Mouse (Mus musculus) lung, postnatal 14 days (tissue): Measurements from ENCODE around the gene Zeb2.

ENCODE experiments used
- DNase-seq: peaks from one replicate; pipeline ENCODE4 v3.0.0; 2021

The Zeb2 gene

DNA sequence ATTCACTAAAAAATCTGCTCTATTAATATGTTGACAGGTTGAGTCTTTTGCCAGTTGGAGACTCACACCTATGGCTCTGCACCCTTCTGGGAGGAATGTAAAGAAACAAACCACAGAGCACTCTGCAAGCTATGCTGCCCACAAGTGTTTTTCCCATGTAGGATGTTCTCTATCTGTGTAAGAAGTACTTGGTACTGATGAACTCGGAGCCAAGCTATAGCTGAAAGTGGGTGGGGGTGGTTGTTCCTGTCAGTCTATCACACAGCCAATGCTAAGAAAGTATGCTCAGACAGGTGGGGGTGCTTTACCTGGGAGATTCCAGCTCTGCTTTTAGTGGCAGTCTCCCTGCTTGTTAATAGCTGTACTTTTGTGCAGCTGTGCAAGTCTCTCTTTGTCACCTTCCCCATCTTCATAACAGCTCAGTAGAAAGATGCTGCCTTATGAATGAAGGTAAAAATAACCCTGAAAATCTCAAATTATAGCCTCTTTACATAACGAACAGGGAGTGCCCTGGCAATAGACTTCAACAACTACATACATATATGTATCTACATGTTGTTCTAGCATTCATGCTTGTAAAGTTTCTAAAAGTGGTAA is 22.7 kb downstream of the Zeb2 start:
- DNase-seq, result no peak

DNA sequence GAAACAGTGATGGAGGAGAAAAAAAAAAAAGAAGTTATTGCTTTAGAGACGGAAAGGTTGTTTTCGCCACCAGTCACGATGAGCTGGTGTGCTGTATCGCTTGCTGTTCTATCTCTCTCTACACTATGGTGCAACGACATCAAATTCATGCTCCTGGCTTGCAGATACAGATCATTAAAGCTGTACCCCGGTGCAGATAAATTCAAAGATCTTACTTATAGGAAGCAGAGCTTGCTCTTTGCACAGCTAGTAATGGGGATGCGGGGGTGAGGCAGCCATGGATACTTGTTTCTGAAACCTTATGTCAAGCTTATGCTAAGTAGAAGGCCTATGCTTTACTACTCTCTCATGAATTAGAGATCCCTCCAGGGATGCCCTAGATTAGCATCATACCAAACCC is 23.7 kb downstream of the Zeb2 start:
- DNase-seq, result no peak

DNA sequence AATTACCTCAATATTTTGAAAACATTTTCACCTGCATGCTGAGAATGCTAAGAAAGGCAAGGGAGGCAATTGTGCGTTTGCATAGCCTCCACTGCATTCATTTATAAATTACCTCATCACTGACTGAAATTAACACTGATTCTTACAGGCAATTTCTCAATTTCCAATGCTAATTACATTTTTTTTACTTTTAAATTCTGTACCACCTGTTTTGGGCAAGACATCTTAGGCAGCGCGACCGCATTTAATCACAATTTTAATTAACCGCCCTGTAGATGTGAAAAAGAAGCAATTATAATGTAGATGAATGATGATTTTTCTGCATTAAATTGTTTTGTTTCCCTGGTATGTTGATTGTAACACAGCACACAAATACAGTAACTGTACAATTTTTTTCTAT is 24.5 kb downstream of the Zeb2 start:
- no peak for DNase-seq

DNA sequence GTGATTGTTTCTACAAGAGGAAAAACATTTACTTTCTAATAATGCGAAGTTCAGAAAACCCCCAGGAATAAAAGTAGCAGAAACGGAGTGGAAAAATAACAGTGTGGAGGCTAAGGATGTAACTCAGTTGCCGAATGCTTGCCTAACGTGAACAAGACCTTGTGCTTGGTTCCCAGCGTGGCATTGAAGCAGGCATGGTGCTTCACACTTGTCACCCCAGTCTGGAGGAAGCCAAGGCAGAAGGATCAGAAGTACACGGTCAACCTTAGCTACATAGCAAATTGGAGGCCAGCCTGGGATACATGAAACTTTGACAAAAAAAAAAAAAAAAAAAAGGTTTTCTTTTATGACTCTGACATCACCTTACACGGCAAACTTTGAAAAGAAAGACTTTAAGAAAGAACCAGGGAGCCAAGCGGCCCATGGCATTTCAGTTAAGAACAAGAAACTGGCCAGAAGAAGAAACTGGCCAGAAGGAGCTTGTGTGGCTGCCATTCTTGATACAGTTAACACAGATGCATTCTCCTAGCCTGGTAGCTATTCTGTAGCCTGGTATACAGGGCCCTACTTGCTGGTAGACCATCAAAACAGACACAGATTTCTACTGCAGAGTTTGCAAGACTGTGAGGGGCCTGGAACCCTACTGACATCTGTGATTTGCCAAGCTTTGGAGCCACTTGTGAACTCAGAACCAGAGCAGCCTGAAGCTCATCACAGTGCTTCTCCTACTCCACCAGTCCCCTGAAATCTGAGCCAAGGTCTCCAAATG is 26.5 kb downstream of the Zeb2 start:
- DNase-seq, result no peak

DNA sequence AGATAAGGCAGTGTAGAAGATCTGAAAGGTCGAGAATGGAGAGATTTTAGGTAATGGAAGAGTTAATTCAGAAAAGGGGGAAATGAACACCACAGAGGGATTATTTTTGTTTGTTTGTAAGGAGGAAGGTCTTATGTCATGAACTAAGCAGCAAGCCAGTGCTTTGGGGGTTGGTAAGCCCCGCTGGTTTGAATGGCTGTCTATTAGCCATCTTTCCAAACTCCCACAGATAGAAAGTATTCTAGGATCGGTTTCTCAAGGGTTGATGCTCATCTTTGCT is 28.0 kb downstream of the Zeb2 start:
- no peak for DNase-seq

DNA sequence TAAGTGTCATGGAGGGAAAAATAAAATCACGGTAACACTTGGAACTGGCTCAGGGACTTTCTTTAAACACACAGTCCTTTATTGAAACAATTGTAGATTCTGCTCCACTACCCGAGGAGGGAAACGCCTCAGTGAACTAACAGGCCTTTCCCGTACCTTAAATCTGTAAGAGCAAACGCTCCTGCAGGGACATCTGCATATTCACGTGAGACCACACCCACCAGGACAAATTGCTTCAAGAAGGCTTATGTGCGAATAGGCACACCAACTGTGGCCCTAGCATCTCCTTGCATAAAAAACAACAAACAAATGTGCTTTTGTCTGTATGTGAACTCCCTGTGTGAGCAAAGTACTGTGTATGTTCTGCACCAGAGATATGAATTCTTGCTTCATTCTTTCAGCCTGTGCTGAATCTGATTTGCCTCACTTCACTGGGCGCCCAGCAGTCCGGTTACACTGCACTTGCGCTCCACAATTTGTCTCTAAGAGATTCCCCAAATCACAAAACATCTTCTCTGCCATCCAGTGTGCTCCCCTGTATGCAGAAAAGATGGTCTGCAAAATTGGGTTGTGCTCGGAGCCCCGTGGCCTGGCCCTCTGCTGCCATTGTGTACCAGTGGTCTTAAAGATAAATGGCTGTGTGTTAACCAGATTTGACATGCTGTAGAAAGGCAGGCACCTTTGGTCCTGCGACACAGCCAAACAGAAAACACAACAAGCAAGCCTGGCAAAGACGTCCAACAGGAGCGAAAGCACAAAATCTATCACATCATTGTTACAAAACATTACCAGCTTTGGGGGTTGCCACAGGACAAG is 28.6 kb downstream of the Zeb2 start:
- no peak for DNase-seq

DNA sequence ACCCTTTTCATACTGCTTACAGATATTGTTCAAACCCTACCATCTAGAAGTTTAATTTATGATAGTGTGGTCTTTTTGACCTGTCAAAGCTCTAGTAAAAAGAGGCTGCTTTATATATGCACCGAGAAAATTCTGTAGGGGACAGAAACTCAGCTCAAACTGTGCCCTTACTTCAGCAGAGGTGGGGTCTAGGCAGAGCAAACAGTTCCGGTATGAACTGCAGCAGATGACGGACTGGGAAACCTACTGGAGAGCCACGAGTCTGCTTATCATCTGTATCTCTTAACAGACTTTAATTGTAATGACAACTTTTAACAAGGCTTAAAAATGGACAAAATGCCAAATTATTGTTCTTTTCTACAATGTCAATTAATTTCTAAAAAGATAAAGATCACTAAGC is 30.0 kb downstream of the Zeb2 start:
- DNase-seq, result no peak

DNA sequence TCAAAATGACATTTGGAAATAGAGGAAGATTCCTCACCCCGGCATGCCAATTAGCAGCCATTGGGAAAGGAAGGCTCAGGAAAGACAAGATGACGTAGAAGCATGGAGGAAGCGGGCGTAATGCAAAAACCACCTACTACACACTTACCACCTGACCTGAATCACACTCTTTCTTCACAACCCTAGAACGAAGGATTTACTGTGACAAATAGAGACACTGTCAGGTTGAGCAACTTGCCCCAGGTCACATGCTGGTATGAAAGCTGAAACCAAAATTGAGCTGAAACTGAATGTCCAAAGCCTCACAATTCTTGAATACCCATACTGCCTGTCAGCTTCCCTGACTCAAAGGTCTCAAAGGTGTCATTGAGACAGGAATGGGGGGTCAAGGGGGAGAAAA is 31.5 kb downstream of the Zeb2 start:
- no peak for DNase-seq

DNA sequence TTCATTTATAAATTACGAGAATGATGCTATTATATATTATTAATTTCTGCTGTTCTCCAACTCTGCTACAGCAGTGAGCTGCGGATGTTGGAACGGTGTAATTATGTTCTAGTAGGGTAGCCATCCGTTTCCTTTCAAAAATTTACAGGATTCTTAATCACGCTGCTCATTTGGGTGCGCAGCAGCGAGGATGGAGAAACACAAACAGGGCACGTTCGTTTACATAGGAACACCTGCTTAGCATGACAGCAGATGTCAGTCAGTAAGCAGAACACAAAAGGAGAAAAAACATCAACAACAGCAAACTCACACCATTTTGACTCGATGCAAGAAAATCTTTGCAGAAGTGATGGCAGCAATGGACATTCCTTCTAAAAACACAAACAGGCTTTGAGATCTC is 34.2 kb downstream of the Zeb2 start:
- DNase-seq, result no peak

DNA sequence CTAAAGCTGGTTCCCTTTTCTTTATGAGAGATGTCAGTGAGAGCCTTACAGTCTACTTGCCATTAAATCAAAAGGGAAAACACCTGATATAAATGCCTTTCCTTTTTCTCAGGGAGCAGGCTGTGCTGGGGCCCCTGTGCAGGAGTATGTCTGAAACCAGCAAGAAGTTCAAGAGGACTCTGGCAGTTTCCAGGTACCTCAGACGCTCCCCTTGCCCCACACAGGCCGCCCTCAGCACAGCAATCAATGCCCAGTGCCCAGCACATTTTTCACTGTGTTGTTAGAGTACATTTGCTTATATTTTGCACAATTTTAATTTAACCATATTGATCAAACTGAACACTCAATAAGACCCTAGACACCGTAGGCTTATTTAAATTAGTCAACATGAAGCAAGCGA is 35.6 kb downstream of the Zeb2 start:
- no peak for DNase-seq

DNA sequence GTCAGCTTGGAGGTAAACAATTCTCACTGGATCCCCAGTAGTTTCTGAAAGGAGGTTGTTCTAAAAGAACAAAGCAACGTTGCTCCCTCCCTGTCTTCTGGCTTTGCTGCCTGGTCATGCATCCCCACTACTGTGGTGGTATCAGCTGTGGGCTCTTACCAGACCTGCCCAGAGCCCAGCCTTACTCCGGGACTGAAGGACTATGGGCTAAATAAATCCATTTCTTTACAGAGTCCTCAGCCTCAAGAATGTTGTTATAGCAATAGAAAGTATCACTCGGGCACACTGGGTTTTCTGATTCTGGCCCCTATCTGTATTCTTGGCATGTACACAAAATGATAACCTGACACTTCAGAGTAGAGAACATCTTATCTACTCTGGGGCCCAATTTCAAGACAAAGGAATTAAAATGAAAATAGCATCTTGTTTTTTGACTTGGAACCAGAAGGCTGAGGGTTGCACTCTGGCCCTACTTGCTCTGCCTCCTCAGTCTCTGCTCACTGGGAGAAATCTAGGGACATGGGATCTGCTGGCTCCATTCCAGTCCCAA is 39.2 kb downstream of the Zeb2 start:
- DNase-seq, result no peak

DNA sequence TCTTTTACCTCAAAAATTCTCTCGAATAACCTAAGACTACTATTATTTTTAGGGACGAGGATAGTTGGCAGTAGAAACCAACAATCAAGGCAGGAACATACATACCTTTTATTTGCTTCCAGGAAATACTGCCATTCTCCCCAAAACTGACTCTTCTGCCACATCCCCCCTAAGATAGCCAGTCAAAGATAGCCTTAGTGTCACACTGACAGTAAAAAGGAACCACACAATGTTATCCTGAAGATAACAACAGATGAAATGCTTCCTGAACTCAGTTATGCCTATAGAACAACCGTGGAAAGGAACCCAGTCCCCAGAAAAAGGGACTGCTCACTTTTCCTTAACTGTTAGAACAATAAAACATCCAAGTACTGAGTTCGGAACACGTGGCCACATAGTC is 39.8 kb downstream of the Zeb2 start:
- no peak for DNase-seq

DNA sequence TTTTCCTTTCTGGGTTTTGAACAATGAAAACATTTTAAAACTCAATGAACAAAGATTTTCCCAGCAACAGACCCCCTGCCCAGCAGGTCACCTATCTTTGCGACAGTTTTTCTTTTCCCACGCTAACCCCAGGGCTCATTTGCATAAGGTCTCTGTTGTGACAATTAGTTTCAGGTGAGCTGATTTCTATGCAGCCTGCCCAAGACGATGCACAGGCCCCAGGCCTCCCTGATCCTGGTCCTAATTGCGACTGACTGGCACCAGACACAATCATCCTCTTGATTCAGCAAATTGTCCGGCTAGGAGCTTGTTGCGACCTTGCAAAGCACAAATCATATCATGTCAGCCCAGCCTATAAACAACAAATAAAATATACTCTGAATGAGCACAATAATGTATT is 44.2 kb downstream of the Zeb2 start:
- no peak for DNase-seq

DNA sequence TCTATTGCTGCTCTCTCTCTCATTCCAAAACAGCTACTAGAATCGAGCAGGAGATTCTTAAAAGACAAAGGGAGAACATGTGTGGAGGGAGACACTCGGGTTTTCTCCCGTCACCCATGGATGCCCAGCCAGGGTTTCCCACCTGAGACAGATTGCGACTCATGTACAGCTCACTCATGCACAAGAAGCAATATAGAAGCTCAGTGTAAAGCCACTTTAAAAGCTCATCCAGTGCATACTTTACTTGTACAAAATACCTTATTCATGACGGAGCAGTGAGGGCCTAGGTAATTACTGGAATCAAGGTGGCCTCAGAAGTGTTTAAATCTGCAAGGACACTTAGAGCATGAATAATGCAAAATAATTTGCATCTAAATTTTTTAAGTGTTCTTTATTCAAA is 45.9 kb downstream of the Zeb2 start:
- DNase-seq, result no peak

DNA sequence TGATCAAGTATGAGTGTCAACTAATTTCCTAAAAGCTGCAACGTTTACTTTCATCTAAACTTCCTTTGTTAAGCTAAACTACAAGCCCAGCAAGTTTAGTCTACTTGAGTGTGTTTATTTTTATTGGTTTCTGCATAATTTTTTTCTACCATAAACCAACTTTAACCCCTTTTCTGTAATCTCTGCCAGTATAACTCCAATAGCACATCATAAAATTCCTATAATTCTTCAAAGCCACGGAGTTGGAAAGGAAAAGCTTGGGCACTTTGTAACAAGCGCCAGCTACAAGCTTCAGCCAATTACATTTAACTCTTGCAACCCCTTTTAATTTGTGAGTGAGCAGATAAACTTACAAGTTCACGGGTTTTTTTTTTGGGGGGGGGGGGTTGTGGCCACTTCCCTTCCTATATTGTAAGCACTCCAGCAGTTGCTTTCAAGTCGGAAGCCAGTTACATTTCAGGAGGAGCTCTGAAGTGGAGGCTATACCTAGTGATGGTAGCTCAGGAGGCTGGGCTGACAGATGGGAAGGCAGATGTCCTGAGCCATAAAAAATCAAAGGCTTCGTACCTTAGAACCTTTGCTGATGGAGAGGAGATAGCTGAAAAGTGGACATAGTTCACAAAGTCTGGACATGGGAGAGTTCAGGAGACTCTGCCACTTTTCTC is 46.5 kb downstream of the Zeb2 start:
- DNase-seq, result no peak

DNA sequence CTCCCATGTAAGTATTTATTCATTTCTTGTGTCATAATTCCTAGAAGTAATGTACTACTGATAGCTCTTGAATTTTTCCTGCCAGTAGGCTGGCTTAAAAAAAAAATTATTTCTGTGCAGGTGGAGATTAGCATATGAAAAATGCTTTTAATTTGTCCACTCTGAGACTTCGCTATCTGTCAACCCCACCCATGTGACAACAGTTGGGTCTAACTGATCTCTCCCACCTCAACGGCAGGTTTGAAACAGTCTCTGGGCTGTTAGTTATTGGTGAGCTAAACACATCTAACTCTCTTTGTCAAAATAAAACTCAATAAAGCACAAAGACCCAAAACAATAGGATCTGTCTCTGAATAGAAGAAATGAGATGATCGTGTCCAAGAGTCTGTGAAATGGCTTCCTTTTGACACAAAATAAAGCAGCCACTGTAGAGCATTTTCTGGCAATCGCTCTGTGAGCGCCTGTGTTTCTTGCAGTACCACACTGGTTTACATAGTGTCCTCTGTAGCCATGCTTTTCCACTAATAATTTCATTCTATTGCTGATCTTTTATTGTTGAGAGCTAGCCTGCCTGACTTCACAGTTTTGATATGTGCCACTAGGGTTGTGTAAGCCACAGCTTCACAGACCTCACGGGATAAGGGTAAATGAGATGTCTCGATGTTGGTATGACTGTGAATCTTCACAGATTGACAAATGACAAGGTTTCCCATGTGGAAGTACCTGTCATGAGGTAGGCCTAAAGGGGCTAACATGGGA is 48.2 kb downstream of the Zeb2 start:
- DNase-seq, result no peak

DNA sequence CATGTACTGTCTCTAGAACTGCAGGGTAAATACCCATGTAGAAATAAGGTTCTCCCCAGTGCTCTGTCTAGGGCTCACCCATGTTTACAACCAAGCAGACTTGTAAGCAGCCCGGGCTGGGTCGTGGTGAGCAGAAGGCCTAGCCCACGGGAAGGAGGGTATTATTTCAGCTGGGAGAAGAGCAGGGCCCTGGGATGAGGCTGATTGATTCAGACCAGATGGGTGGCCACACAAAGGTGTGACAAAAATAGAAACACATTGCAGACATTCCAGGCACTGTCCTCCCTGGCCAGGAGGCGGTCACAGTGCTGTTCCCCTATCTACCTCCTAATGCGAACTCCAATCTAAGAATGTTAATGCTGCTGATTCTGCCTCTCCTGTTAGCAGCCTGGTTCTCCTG is 50.1 kb downstream of the Zeb2 start:
- no peak for DNase-seq

DNA sequence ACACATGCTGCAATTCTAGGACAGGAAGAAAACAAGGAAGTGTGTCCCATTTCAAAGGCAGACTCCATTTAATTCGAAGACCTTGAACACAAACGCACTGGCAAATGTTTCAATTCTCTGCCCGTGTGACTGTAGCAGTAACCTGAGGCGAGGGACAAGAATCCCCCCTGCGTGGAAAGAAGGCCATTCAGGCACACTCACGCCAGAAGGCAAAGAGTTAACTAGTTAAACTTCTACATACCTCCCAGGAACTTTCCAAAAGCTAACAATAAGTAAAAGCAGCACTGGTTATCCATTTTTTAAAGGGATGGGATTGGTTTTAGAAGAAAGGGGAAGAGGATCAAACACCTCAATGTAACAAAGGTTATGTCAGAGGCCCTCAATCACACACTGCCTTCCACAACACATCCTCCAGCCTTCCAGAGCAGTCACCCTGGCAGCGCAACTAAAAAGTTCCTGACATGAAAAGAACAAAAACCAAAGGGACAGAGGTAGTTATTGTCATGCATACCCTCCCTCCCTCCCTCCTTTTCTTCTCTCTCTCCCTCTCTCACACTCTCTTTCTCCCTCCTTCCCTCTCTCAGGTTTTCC is 53.8 kb downstream of the Zeb2 start:
- DNase-seq, result no peak

DNA sequence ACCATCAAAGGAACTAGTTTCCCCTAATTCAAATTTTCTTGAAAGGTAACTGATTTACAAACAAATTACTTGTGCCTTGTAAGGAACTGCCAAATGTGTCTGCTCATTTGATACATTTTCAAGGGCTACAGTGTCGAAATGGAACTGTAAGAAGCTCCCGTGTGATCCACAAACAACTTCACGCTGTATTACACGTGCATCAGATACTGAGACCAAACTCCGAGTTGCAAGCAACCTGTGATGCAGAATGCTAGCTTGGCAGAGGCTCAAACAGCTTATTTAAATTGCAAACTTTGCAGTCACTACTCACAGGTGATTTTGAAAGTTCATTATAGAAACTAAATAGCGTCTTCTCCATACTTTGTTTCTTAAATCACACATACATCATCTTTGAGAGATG is 55.1 kb downstream of the Zeb2 start:
- no peak for DNase-seq

DNA sequence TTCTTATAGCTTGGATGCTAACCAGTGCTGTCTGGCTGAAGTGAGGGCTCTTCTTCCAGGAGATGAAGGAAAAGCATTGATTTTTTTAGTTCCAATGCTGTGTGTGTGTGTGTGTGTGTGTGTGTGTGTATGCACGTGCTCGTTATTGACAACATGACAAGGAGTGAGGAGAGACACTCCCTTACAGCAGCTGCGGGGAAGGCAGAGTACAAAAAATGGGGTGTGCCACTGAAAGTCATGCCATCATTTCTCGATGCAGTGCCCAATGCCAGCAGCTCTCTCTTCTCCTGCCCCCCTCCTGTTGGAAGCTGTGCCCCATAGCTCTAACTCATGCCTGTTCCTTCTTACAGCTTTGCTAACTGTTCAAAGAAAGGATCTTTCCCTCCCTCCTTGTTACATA is 56.4 kb downstream of the Zeb2 start:
- no peak for DNase-seq

DNA sequence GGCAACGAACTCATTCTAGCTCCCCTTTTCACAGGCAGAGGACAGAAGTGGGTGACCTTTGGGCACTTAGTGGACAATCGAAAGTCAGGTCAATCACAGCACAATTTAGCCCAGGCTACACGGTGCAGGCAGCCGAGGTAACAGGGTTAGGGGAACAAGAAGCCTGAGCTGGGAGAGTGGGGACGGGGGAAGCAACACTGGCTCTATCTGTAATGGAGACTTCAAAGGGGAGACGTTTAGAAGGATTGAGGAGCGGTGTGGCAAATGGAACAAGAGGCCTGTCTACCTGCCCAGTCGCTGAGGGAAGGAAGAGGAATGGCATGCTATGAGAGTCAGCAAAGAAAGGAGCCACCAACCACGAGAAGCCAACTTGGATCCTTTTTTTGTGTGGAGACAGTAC is 57.0 kb downstream of the Zeb2 start:
- DNase-seq, result no peak

DNA sequence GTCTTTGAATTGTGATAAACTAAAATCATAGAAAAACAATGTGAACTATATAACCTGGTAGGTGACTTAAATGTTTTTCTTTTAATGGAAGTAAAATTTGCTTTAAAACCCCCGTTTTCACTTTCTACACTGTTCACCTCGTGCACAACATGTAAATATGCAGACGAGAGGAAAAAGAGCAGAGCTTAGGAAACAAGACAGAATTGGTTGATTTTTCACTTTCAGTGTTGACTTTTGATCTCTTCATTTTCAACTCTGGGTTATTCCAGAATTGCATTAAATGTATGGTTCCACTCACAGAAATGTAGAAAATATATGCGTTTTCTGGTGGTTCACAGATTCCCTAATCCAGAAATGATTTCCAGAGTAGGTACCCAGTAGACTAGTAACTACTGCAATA is 57.6 kb downstream of the Zeb2 start:
- DNase-seq, result no peak

DNA sequence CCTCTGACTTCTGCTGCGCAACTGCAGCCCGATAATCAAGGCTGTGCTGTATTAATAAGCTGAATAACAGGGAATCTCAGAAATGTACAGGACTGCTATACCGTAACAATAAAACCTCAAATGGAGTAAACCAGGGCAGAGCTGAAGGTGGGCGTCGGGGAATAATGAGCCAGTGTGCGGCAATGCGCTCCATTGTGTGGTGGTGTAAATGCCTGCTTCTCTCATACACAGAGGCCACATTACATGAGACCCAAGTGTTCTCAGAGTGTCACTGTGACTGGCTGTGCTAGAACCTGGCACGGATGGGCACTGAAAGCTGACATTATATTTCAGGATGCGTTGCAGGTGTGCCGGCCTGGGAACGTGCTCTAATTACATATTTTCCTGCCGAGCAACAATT is 58.2 kb downstream of the Zeb2 start:
- no peak for DNase-seq
